Mouse (Mus musculus): ENCODE measurements around the gene Kcnq1. TPM values are rescaled to one million over a fixed set of nuclear protein-coding genes. Genes with fewer than 3 reads are reported as not detected.

Gene Kcnq1
- polyA plus RNA-seq, 1 experiment from 2014 or later: 13.4 TPM

- Histone ChIP-seq H3K4me1 (replicated peaks; ENCODE audit: insufficient read depth, low read length) (peaks cover 22% of the 10 kb centered on the region; the same call in 1 of the 2 replicates), H3K36me3 (ENCODE audit: insufficient read depth, low read length) (no peaks in the 10 kb centered on the region), H3K9me3 (replicated peaks; ENCODE audit: low read length) (no peaks in the 10 kb centered on the region), H3K4me2 (ENCODE audit: low read length) (no peak overlapping the region), H3K4me3 (replicated peaks; ENCODE audit: low read depth, low read length) (no peak overlapping the region), H3K9ac (ENCODE audit: low read depth, low read length) (no peak overlapping the region), H3K27ac (no peak overlapping the region), H3K27me3 (ENCODE audit: insufficient read depth, low read length) (no peaks in the 10 kb centered on the region)
- DNase-seq (ENCODE audit: low spot score) (no peak), ATAC-seq (replicated peaks; ENCODE audit: low FRiP score, low read depth) (no peak)
- no peak for TF ChIP-seq CTCF (IDR thresholded peaks at IDR 0.05; ENCODE audit: low read depth)
- 50% methylated on average over 8 of the region's 8 CpGs for WGBS
These were observed 180.5 kb downstream of the Kcnq1 start for GRCm38 (mm10) chr7:143286532-143287290.

GRCm38 (mm10) chr7:143288135-143288534 lies 182.0 kb downstream of the Kcnq1 start:
- no peak overlapping the region for H3K4me3 ChIP-seq (replicated peaks; ENCODE audit: low read depth, low read length)
- H3K36me3 ChIP-seq (ENCODE audit: insufficient read depth, low read length): no peaks in the 10 kb centered on the region
- H3K9ac ChIP-seq (ENCODE audit: low read depth, low read length): no peak overlapping the region
- peaks cover 22% of the 10 kb centered on the region; the same call in 1 of the 2 replicates for H3K4me1 ChIP-seq (replicated peaks; ENCODE audit: insufficient read depth, low read length)
- 45% methylated on average over 7 of the region's 7 CpGs for WGBS
- no peak overlapping the region for H3K27ac ChIP-seq
- ATAC-seq (replicated peaks; ENCODE audit: low FRiP score, low read depth) (no peak), DNase-seq (ENCODE audit: low spot score) (no peak)
- H3K9me3 ChIP-seq (replicated peaks; ENCODE audit: low read length): no peaks in the 10 kb centered on the region
- no peak for TF ChIP-seq CTCF (IDR thresholded peaks at IDR 0.05; ENCODE audit: low read depth)
- H3K27me3 ChIP-seq (ENCODE audit: insufficient read depth, low read length): no peaks in the 10 kb centered on the region
- H3K4me2 ChIP-seq (ENCODE audit: low read length): no peak overlapping the region

GRCm38 (mm10) chr7:143289082-143289849 lies 183.1 kb downstream of the Kcnq1 start:
- Histone ChIP-seq H3K4me1 (replicated peaks; ENCODE audit: insufficient read depth, low read length) (peaks cover 19% of the 10 kb centered on the region; the same call in 1 of the 2 replicates), H3K9me3 (replicated peaks; ENCODE audit: low read length) (no peaks in the 10 kb centered on the region), H3K9ac (ENCODE audit: low read depth, low read length) (no peak overlapping the region), H3K27ac (no peak overlapping the region), H3K4me2 (ENCODE audit: low read length) (no peak overlapping the region), H3K4me3 (replicated peaks; ENCODE audit: low read depth, low read length) (no peak overlapping the region), H3K36me3 (ENCODE audit: insufficient read depth, low read length) (no peaks in the 10 kb centered on the region), H3K27me3 (ENCODE audit: insufficient read depth, low read length) (no peaks in the 10 kb centered on the region)
- 76% methylated on average over 3 of the region's 3 CpGs for WGBS
- DNase-seq (ENCODE audit: low spot score): no peak
- ATAC-seq (replicated peaks; ENCODE audit: low FRiP score, low read depth): no peak
- TF ChIP-seq CTCF (IDR thresholded peaks at IDR 0.05; ENCODE audit: low read depth): no peak

- 49% methylated on average over 20 of the region's 20 CpGs for WGBS
- Histone ChIP-seq H3K9ac (ENCODE audit: low read depth, low read length) (peak overlapping the region; percentile 59), H3K4me1 (replicated peaks; ENCODE audit: insufficient read depth, low read length) (peaks cover 3% of the 10 kb centered on the region; the same call in 1 of the 2 replicates), H3K27me3 (ENCODE audit: insufficient read depth, low read length) (no peaks in the 10 kb centered on the region), H3K4me3 (replicated peaks; ENCODE audit: low read depth, low read length) (peak overlapping the region; percentile 44), H3K27ac (0 out of 2 replicates have a peak overlapping the region, but pooled peaks have one; percentile 79), H3K4me2 (ENCODE audit: low read length) (peak overlapping the region; percentile 59), H3K36me3 (ENCODE audit: insufficient read depth, low read length) (no peaks in the 10 kb centered on the region), H3K9me3 (replicated peaks; ENCODE audit: low read length) (no peaks in the 10 kb centered on the region)
- no peak for ATAC-seq (replicated peaks; ENCODE audit: low FRiP score, low read depth)
- no peak for TF ChIP-seq CTCF (IDR thresholded peaks at IDR 0.05; ENCODE audit: low read depth)
- no peak for DNase-seq (ENCODE audit: low spot score)
These were observed 188.7 kb downstream of the Kcnq1 start for GRCm38 (mm10) chr7:143294690-143295355.

GRCm38 (mm10) chr7:143295356-143296000 lies 189.3 kb downstream of the Kcnq1 start:
- WGBS: 44% methylated on average over 47 of the region's 47 CpGs
- Histone ChIP-seq H3K4me1 (replicated peaks; ENCODE audit: insufficient read depth, low read length) (peaks cover 3% of the 10 kb centered on the region; the same call in 1 of the 2 replicates), H3K27ac (peak overlapping the region; percentile 79), H3K9ac (ENCODE audit: low read depth, low read length) (peak overlapping the region; percentile 59), H3K27me3 (ENCODE audit: insufficient read depth, low read length) (no peaks in the 10 kb centered on the region), H3K9me3 (replicated peaks; ENCODE audit: low read length) (no peaks in the 10 kb centered on the region), H3K36me3 (ENCODE audit: insufficient read depth, low read length) (no peaks in the 10 kb centered on the region), H3K4me2 (ENCODE audit: low read length) (peak overlapping the region; percentile 59), H3K4me3 (replicated peaks; ENCODE audit: low read depth, low read length) (peak overlapping the region; percentile 44)
- TF ChIP-seq CTCF (IDR thresholded peaks at IDR 0.05; ENCODE audit: low read depth): no peak
- ATAC-seq (replicated peaks; ENCODE audit: low FRiP score, low read depth) (no peak; the same call in 1 of the 2 replicates), DNase-seq (ENCODE audit: low spot score) (peak; percentile 55)
